Mouse (Mus musculus) erythroblast, embryonic 14.5 days (primary cell): ENCODE results near the gene Src.

Experiments
- GATA1 ChIP-seq: IDR thresholded peaks from 2 replicates; pipeline ENCODE4 v1.6.1; 2012; ENCODE audit warnings: low read length, inconsistent platforms, mixed read lengths
- TAL1 ChIP-seq: IDR thresholded peaks from 3 replicates; pipeline ENCODE4 v1.6.1; 2012; ENCODE audit warnings: low read length, inconsistent platforms, mixed read lengths

DNA sequence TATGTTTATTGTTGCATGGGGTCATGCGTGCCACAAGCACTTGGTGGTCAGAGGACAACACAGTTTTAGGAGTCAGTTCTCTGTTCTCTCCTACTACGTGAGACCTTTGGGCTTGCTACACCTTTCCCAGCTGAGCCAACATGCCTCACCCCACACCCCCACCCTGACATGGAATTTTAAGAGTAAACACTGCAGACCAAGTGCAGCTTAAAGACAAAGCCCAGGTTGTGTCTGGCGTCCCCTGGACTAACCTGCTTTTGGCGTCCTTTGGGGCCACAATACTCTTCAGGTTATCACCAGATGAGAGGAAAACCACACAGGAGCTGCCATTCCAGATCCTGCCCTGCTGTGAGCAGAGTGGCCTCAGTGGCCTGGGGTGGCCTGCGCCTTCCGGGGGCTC, 23.4 kb upstream of the Src start:
- TF ChIP-seq TAL1: no peak
- no peak for TF ChIP-seq GATA1
